Mouse (Mus musculus): ENCODE measurements around the gene Ppp1r3d.

Ppp1r3d gene

GRCm38 (mm10) chr2:178414261-178415149 is at the start of gene Ppp1r3d, which contains the start of gene Fam217b:
Ppp1r3d (minus strand) TSS chr2:178414472.
Fam217b (plus strand) TSS chr2:178414524.
- DNase-seq (ENCODE audit: extremely low read depth, low read depth, low spot score), result no peak

GRCm38 (mm10) chr2:178460353-178460752 is 46.1 kb upstream of the Ppp1r3d start:
- no peak for DNase-seq (ENCODE audit: extremely low read depth, low read depth, low spot score)

- DNase-seq (ENCODE audit: extremely low read depth, low read depth, low spot score), result no peak
Observed at GRCm38 (mm10) chr2:178457414-178457813, 43.1 kb upstream of the Ppp1r3d start.

GRCm38 (mm10) chr2:178454664-178455516 is 40.6 kb upstream of the Ppp1r3d start:
- no peak for DNase-seq (ENCODE audit: extremely low read depth, low read depth, low spot score)

- no peak for DNase-seq (ENCODE audit: extremely low read depth, low read depth, low spot score)
Observed at GRCm38 (mm10) chr2:178450961-178451360, 36.7 kb upstream of the Ppp1r3d start.

GRCm38 (mm10) chr2:178450236-178450635 is 36.0 kb upstream of the Ppp1r3d start:
- no peak for DNase-seq (ENCODE audit: extremely low read depth, low read depth, low spot score)

GRCm38 (mm10) chr2:178449386-178449785 is 35.1 kb upstream of the Ppp1r3d start:
- DNase-seq (ENCODE audit: extremely low read depth, low read depth, low spot score), result no peak

- no peak for DNase-seq (ENCODE audit: extremely low read depth, low read depth, low spot score)
Observed at GRCm38 (mm10) chr2:178437311-178437710, 23.0 kb upstream of the Ppp1r3d start.

GRCm38 (mm10) chr2:178433903-178434302 is 19.6 kb upstream of the Ppp1r3d start:
- DNase-seq (ENCODE audit: extremely low read depth, low read depth, low spot score), result no peak

GRCm38 (mm10) chr2:178433495-178433894 is 19.2 kb upstream of the Ppp1r3d start:
- DNase-seq (ENCODE audit: extremely low read depth, low read depth, low spot score), result no peak

GRCm38 (mm10) chr2:178430231-178430630 is 16.0 kb upstream of the Ppp1r3d start, which contains the start of gene Cdh26:
Cdh26 (plus strand) TSS chr2:178430531.
- DNase-seq (ENCODE audit: extremely low read depth, low read depth, low spot score), result no peak

- DNase-seq (ENCODE audit: extremely low read depth, low read depth, low spot score), result no peak
Observed at GRCm38 (mm10) chr2:178429426-178429825, 15.2 kb upstream of the Ppp1r3d start.

- no peak for DNase-seq (ENCODE audit: extremely low read depth, low read depth, low spot score)
Observed at GRCm38 (mm10) chr2:178428676-178429075, 14.4 kb upstream of the Ppp1r3d start.

GRCm38 (mm10) chr2:178428183-178428582 is 13.9 kb upstream of the Ppp1r3d start:
- no peak for DNase-seq (ENCODE audit: extremely low read depth, low read depth, low spot score)

- DNase-seq (ENCODE audit: extremely low read depth, low read depth, low spot score), result no peak
Observed at GRCm38 (mm10) chr2:178427181-178427580, 12.9 kb upstream of the Ppp1r3d start.

- DNase-seq (ENCODE audit: extremely low read depth, low read depth, low spot score), result no peak
Observed at GRCm38 (mm10) chr2:178426229-178426628, 12.0 kb upstream of the Ppp1r3d start.

GRCm38 (mm10) chr2:178423223-178423622 is 9.0 kb upstream of the Ppp1r3d start:
- no peak for DNase-seq (ENCODE audit: extremely low read depth, low read depth, low spot score)

GRCm38 (mm10) chr2:178422186-178422585 is 7.9 kb upstream of the Ppp1r3d start:
- DNase-seq (ENCODE audit: extremely low read depth, low read depth, low spot score), result no peak

- no peak for DNase-seq (ENCODE audit: extremely low read depth, low read depth, low spot score)
Observed at GRCm38 (mm10) chr2:178421603-178422002, 7.3 kb upstream of the Ppp1r3d start.

GRCm38 (mm10) chr2:178420576-178420975 is 6.3 kb upstream of the Ppp1r3d start:
- DNase-seq (ENCODE audit: extremely low read depth, low read depth, low spot score), result no peak

- DNase-seq (ENCODE audit: extremely low read depth, low read depth, low spot score), result no peak
Observed at GRCm38 (mm10) chr2:178416970-178417369, 2.7 kb upstream of the Ppp1r3d start.

GRCm38 (mm10) chr2:178416427-178416826 is 2.2 kb upstream of the Ppp1r3d start:
- DNase-seq (ENCODE audit: extremely low read depth, low read depth, low spot score), result no peak
